Mouse (Mus musculus) thymus, adult 2 months (tissue): ENCODE measurements around the gene Ap2m1.

Source experiments
- CTCF ChIP-seq: fragments of 200-500 bp; IDR thresholded peaks from 2 replicates; pipeline ENCODE4 v1.5.1; 2012; ENCODE audit warnings: mild to moderate bottlenecking, control low read depth, low read length, moderate library complexity, borderline replicate concordance; ENCODE audit not compliant: control insufficient read depth, poor library complexity, insufficient read depth; ENCODE audit errors: extremely low read depth
- POLR2A ChIP-seq: fragments of 200-500 bp; IDR thresholded peaks from 2 replicates; pipeline ENCODE4 v1.6.1; 2012; ENCODE audit warnings: mild to moderate bottlenecking, low read length, control low read depth, moderate library complexity; ENCODE audit not compliant: control insufficient read depth, poor library complexity, insufficient read depth; ENCODE audit errors: extremely low read depth

GRCm38 (mm10) chr16:20517216-20517615 lies 18.1 kb upstream of the Ap2m1 start:
- TF ChIP-seq POLR2A: no peak; the same call in 1 of the 2 replicates
- TF ChIP-seq CTCF: no peak
